Mouse (Mus musculus) adrenal gland, postnatal 10 days (tissue): ENCODE measurements around the gene Slc26a9. TPM values are rescaled to one million over a fixed set of nuclear protein-coding genes. Genes with fewer than 3 reads are reported as not detected.

Source experiments
- DNase-seq: peaks from one replicate; pipeline ENCODE4 v3.0.0; 2021; ENCODE audit warnings: mixed read lengths
- long read RNA-seq, 2 experiments: library from polyadenylated mRNA; stranded (forward); transcript quantifications; one replicate each; pipeline ENCODE4 v2.0.0; 2021
- total RNA-seq, 2 experiments: library from RNA; stranded (reverse); gene quantifications; 2 replicates each; pipeline ENCODE4 v1.2.3; 2021

Slc26a9 gene
- under 1 TPM in 1 of 2 experiments, not detected in 1; 0.15 TPM for total RNA-seq
- long read RNA-seq, experiment 1 = 0 reads
- long read RNA-seq, experiment 2 = 0 reads

GRCm38 (mm10) chr1:131743868-131744464, at the start of gene Slc26a9:
TSS of gene Slc26a9 (plus strand) at chr1:131744022.
- DNase-seq = no peak

- DNase-seq = no peak
These were observed 48.5 kb upstream of the Slc26a9 start for GRCm38 (mm10) chr1:131695308-131695707.

- DNase-seq = no peak
These were observed 47.5 kb upstream of the Slc26a9 start for GRCm38 (mm10) chr1:131696325-131696724.

GRCm38 (mm10) chr1:131698770-131699169, 45.1 kb upstream of the Slc26a9 start:
- DNase-seq = no peak

- DNase-seq = no peak
These were observed 44.2 kb upstream of the Slc26a9 start for GRCm38 (mm10) chr1:131699642-131700041.

- DNase-seq = no peak
These were observed 43.4 kb upstream of the Slc26a9 start for GRCm38 (mm10) chr1:131700447-131700846.

GRCm38 (mm10) chr1:131701391-131701790, 42.4 kb upstream of the Slc26a9 start:
- no peak for DNase-seq

GRCm38 (mm10) chr1:131702094-131702766, 41.6 kb upstream of the Slc26a9 start:
- DNase-seq = peak; percentile 38

- no peak for DNase-seq
These were observed 40.3 kb upstream of the Slc26a9 start for GRCm38 (mm10) chr1:131703482-131703881.

- DNase-seq = peak; percentile 79
These were observed 35.5 kb upstream of the Slc26a9 start for GRCm38 (mm10) chr1:131708338-131708737.

GRCm38 (mm10) chr1:131711518-131711917, 32.3 kb upstream of the Slc26a9 start:
- no peak for DNase-seq

GRCm38 (mm10) chr1:131712386-131712785, 31.4 kb upstream of the Slc26a9 start:
- peak; percentile 93 for DNase-seq

- peak; percentile 65 for DNase-seq
These were observed 29.2 kb upstream of the Slc26a9 start for GRCm38 (mm10) chr1:131714388-131715337.

GRCm38 (mm10) chr1:131718952-131719694, 24.7 kb upstream of the Slc26a9 start:
- DNase-seq = no peak

GRCm38 (mm10) chr1:131721989-131722388, 21.8 kb upstream of the Slc26a9 start:
- DNase-seq = no peak

- no peak for DNase-seq
These were observed 20.3 kb upstream of the Slc26a9 start for GRCm38 (mm10) chr1:131723549-131723948.

- DNase-seq = peak; percentile 32
These were observed 17.2 kb upstream of the Slc26a9 start for GRCm38 (mm10) chr1:131726586-131726985.

GRCm38 (mm10) chr1:131730639-131731437, 13.0 kb upstream of the Slc26a9 start:
- DNase-seq = no peak

- DNase-seq = no peak
These were observed 10.2 kb upstream of the Slc26a9 start for GRCm38 (mm10) chr1:131733474-131734180.

GRCm38 (mm10) chr1:131734657-131735273, 9.1 kb upstream of the Slc26a9 start:
- DNase-seq = no peak
